Mouse (Mus musculus) midbrain, postnatal 0 days (tissue): Measurements from ENCODE around the gene Ankrd2. TPM values are rescaled to one million over a fixed set of nuclear protein-coding genes. Genes with fewer than 3 reads are reported as not detected.

Experiments
- ATAC-seq: fragments of 200-750 bp; cut with Nextera tagmentation; 2 replicates; pipeline ENCODE4 v1.8.0; 2017; ENCODE audit warnings: moderate number of reproducible peaks, mild to moderate bottlenecking, moderate TSS enrichment, moderate library complexity; ENCODE audit not compliant: low FRiP score
- DNase-seq: peaks from one replicate; pipeline ENCODE4 v3.0.0-alpha.2; 2015; ENCODE audit warnings: low spot score
- H3K27ac ChIP-seq: fragments of 300-500 bp; sonication (generic); 2 replicates; pipeline ENCODE4 v1.5.1; 2014; ENCODE audit warnings: low read depth, mild to moderate bottlenecking, low read length, mixed read lengths
- H3K27me3 ChIP-seq: fragments of 300-500 bp; sonication (generic); 2 replicates; pipeline ENCODE4 v1.6.1; 2014; ENCODE audit warnings: low read length, control low read depth, mixed read lengths; ENCODE audit not compliant: insufficient read depth
- H3K36me3 ChIP-seq: fragments of 300-500 bp; sonication (generic); 2 replicates; pipeline ENCODE4 v1.6.1; 2014; ENCODE audit warnings: low read length, control low read depth, mixed read lengths; ENCODE audit not compliant: insufficient read depth
- H3K4me1 ChIP-seq: fragments of 300-500 bp; sonication (generic); 2 replicates; pipeline ENCODE4 v1.6.1; 2014; ENCODE audit warnings: mild to moderate bottlenecking, control low read depth, antibody characterized with exemption, low read length, mixed read lengths; ENCODE audit not compliant: insufficient read depth
- H3K4me2 ChIP-seq: fragments of 300-500 bp; sonication (generic); 2 replicates; pipeline ENCODE4 v1.6.1; 2014; ENCODE audit warnings: low read depth, mild to moderate bottlenecking, low read length, mixed read lengths; ENCODE audit not compliant: poor library complexity, severe bottlenecking
- H3K4me3 ChIP-seq: fragments of 300-500 bp; sonication (generic); 2 replicates; pipeline ENCODE4 v1.5.1; 2014; ENCODE audit warnings: low read depth, mild to moderate bottlenecking, low read length, moderate library complexity
- H3K9ac ChIP-seq: fragments of 300-500 bp; sonication (generic); replicated peaks from 2 replicates; pipeline ENCODE4 v1.6.1; 2014; ENCODE audit warnings: mild to moderate bottlenecking, low read length, moderate library complexity, mixed read lengths; ENCODE audit not compliant: poor library complexity, severe bottlenecking
- H3K9me3 ChIP-seq: fragments of 300-500 bp; sonication (generic); 2 replicates; pipeline ENCODE4 v1.6.1; 2016; ENCODE audit warnings: low read length, control low read depth
- CTCF ChIP-seq: IDR thresholded peaks from 2 replicates; pipeline ENCODE4 v1.5.1; 2016; ENCODE audit warnings: antibody characterized with exemption, mild to moderate bottlenecking
- WGBS: fragments of 180-500 bp; shearing (Covaris S2); extraction: QIAGEN DNeasy Blood & Tissue Kit; methylation state at CpG from one replicate; pipeline ENCODE4 v1.1.7; 2014; 5-methylcytosine and 5-hydroxymethylcytosine counted together
- polyA plus RNA-seq: library from polyadenylated mRNA; unstranded; fragments of >200 nt; fragmentation: Nextera tagmentation; extraction: Ambion mirVana; gene quantifications from 2 replicates; pipeline ENCODE4 v1.2.1, GENCODE M21; 2015
- total RNA-seq: library from RNA; depleted of rRNA; stranded (reverse); fragments of >200 nt; gene quantifications from 2 replicates; pipeline ENCODE4 v1.2.3, GENCODE M21; 2014

The Ankrd2 gene
- total and polyA plus RNA-seq, 2 experiments from 2014 or later, result 0.71 to 2.4 TPM

- 91% methylated on average over 7 of the region's 7 CpGs for WGBS
Measured at GRCm38 (mm10) chr19:41994023-41994422, 41.8 kb upstream of the Ankrd2 start.

GRCm38 (mm10) chr19:41995483-41995882 lies 40.3 kb upstream of the Ankrd2 start:
- no peaks in the 10 kb centered on the region for H3K9me3 ChIP-seq
- H3K4me1 ChIP-seq, result no peaks in the 10 kb centered on the region
- TF ChIP-seq CTCF, result no peak
- H3K27ac ChIP-seq, result no peak overlapping the region
- no peaks in the 10 kb centered on the region for H3K27me3 ChIP-seq
- DNase-seq, result no peak
- WGBS, result 50% methylated on average over 1 of the region's 1 CpGs
- no peak overlapping the region for H3K9ac ChIP-seq
- H3K4me2 ChIP-seq, result no peak overlapping the region
- H3K4me3 ChIP-seq, result no peak overlapping the region
- no peak for ATAC-seq
- H3K36me3 ChIP-seq, result no peaks in the 10 kb centered on the region

More at GRCm38 (mm10) chr19:41994023-41994422, 41.8 kb upstream of the Ankrd2 start:
- Histone ChIP-seq H3K4me1 (no peaks in the 10 kb centered on the region), H3K27me3 (no peaks in the 10 kb centered on the region), H3K9me3 (no peaks in the 10 kb centered on the region), H3K4me3 (no peak overlapping the region), H3K9ac (no peak overlapping the region), H3K4me2 (no peak overlapping the region), H3K36me3 (no peaks in the 10 kb centered on the region), H3K27ac (no peak overlapping the region)
- no peak for TF ChIP-seq CTCF
- ATAC-seq, result no peak
- no peak for DNase-seq

DNA sequence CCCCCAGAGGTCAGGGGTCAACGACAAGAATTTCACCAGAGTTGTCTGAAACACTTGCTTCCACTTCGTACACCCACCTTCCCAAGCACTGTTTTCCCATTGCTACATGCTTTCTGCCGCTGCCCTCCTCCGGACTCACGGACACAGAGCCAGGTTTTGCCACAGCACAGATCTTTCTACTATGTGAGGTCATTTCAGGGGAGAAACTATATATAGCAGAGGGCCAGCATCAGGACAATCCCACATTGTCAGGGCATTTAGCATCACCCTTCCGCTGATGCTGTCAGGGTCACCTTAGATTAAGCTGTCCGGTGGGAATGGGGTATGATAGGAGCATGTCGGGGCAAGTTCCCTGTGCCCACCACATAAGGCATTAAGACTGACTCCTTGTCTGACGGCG lies 38.7 kb upstream of the Ankrd2 start:
- H3K36me3 ChIP-seq, result no peaks in the 10 kb centered on the region
- H3K4me3 ChIP-seq, result no peak overlapping the region
- no peak overlapping the region for H3K4me2 ChIP-seq
- 90% methylated on average over 10 of the region's 10 CpGs for WGBS
- no peaks in the 10 kb centered on the region for H3K27me3 ChIP-seq
- ATAC-seq, result no peak
- no peaks in the 10 kb centered on the region for H3K4me1 ChIP-seq
- H3K27ac ChIP-seq, result no peak overlapping the region
- DNase-seq, result no peak
- no peak for TF ChIP-seq CTCF
- H3K9me3 ChIP-seq, result no peaks in the 10 kb centered on the region
- H3K9ac ChIP-seq, result no peak overlapping the region

DNA sequence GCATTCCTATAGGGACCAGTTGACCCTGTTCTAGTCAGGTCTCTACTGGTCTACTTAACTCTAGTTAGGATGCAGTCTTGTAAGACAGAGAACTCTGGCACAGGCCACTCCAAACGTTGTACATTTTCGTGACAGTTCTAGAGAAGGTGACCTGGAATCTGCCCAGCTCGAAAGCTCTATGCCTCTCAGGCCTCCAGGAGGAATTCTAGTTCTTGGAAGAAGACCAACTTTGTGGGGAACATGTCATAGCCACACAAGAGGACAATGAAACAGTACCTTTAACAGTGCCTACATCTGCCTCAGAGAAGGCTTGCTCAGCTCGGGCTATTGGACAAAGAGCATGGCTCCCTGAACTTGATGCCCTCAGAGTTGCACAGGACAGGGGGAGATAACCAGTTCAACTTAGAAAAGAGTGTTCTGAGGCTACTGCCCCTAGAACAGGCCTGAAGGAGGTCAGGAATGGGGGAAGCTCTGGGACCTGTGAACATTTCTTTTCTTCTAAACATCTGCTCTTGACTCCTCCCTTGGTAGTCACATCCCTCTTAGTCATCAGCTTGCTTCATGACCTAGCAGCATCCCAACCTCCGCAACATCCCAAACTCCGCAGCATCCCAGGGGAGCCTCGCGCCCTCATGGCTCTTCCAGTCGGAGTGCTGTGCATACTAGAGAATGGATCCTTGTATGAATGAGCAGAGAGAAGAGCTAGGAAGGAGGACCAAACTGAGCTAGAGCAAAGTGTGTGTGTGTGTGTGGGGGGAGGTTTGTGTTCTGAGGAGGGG lies 36.8 kb upstream of the Ankrd2 start:
- Histone ChIP-seq H3K9me3 (no peaks in the 10 kb centered on the region), H3K9ac (no peak overlapping the region), H3K27ac (no peak overlapping the region), H3K36me3 (no peaks in the 10 kb centered on the region), H3K4me3 (no peak overlapping the region), H3K4me2 (no peak overlapping the region), H3K4me1 (no peaks in the 10 kb centered on the region), H3K27me3 (no peaks in the 10 kb centered on the region)
- TF ChIP-seq CTCF, result no peak
- 88% methylated on average over 9 of the region's 9 CpGs for WGBS
- no peak for DNase-seq
- ATAC-seq, result no peak

DNA sequence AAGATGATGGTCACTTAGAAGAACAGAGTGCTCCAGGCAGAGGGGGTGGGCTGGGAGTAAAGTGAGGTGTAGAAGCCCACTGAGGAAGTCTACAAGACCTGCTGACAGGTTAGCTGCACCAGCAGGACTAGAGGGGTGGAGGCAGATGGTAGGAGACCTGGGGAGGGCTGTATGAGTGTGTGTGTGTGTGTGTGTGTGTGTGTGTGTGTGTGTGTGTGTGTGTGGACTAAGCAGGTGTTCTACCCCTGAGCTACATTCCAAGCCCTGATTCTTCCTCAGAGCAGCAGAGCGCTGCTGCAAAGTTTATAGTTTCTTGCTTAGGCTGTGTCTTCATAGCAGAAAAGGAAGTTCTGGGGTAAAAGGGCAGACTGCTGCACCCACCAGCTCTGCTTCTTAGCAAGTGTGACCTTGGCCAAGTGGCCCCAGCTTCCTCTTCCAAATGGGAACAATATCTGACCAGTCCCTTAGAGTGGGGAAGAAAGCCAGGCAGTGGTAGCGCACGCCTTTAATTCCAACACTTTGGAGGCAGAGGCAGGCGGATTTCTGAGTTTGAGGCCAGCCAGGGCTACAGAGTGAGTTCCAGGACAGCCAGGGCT lies 36.0 kb upstream of the Ankrd2 start:
- Histone ChIP-seq H3K36me3 (no peaks in the 10 kb centered on the region), H3K4me2 (no peak overlapping the region), H3K27ac (no peak overlapping the region), H3K4me3 (no peak overlapping the region), H3K4me1 (no peaks in the 10 kb centered on the region), H3K9ac (no peak overlapping the region), H3K27me3 (no peaks in the 10 kb centered on the region), H3K9me3 (no peaks in the 10 kb centered on the region)
- no peak for TF ChIP-seq CTCF
- DNase-seq (no peak), ATAC-seq (no peak)
- WGBS, result 92% methylated on average over 4 of the region's 4 CpGs

DNA sequence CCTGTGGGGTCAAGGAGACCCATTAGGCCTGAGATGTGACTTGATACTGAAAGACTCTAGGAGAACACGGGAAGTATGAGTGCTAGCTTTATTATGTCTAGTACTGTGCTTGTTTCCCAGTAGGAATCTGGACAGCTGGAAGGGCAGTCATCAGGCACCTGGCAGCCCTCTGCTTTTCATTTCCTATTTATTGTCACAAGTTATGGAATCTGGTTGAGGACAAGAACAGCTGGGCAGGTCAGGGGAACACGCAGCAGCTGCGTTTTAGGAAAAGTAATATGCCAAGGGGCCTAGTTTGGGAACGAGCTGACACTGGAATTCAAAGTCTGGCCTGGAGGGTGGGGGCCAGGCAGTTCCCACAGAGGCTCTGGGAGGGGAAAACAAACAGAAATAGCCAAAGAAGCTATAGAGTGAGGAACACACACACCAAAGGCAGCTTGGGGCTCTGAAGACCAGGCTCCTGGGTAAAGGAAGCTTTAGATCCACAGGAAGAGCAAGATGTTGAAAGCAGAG lies 35.3 kb upstream of the Ankrd2 start:
- Histone ChIP-seq H3K27ac (no peak overlapping the region; the same call in 1 of the 2 replicates), H3K27me3 (no peaks in the 10 kb centered on the region), H3K4me1 (no peaks in the 10 kb centered on the region), H3K36me3 (no peaks in the 10 kb centered on the region), H3K9me3 (no peaks in the 10 kb centered on the region), H3K4me2 (no peak overlapping the region), H3K9ac (no peak overlapping the region), H3K4me3 (no peak overlapping the region)
- ATAC-seq, result no peak
- no peak for TF ChIP-seq CTCF
- 67% methylated on average over 4 of the region's 4 CpGs for WGBS
- no peak for DNase-seq
